Mouse (Mus musculus) liver, embryonic 12.5 days (tissue): ENCODE measurements around the gene Dclk1. TPM values are rescaled to one million over a fixed set of nuclear protein-coding genes. Genes with fewer than 3 reads are reported as not detected.
"Not testable (repeated sequence)": the region's sequence is repeated elsewhere in the genome, so short reads cannot be mapped to it uniquely, and the experiment has no call there.

ENCODE experiments used
- ATAC-seq: fragments of 200-750 bp; cut with Nextera tagmentation; 2 replicates; pipeline ENCODE4 v1.8.0; 2017; ENCODE audit warnings: moderate number of reproducible peaks, mild to moderate bottlenecking, moderate library complexity
- H3K27ac ChIP-seq: fragments of 300-500 bp; sonication (generic); 2 replicates; pipeline ENCODE4 v1.5.1; 2016; ENCODE audit warnings: mild to moderate bottlenecking
- H3K27me3 ChIP-seq: fragments of 300-500 bp; sonication (generic); replicated peaks from 2 replicates; pipeline ENCODE4 v1.6.1; 2016; ENCODE audit warnings: mild to moderate bottlenecking, moderate library complexity
- H3K36me3 ChIP-seq: fragments of 300-500 bp; sonication (generic); 2 replicates; pipeline ENCODE4 v1.6.1; 2016; ENCODE audit warnings: mild to moderate bottlenecking, moderate library complexity
- H3K4me1 ChIP-seq: fragments of 300-500 bp; sonication (generic); 2 replicates; pipeline ENCODE4 v1.6.1; 2016
- H3K4me2 ChIP-seq: fragments of 300-500 bp; sonication (generic); 2 replicates; pipeline ENCODE4 v1.6.1; 2016; ENCODE audit warnings: mild to moderate bottlenecking, moderate library complexity
- H3K4me3 ChIP-seq: fragments of 300-500 bp; sonication (generic); 2 replicates; pipeline ENCODE4 v1.5.1; 2016; ENCODE audit warnings: mild to moderate bottlenecking, moderate library complexity
- H3K9ac ChIP-seq: fragments of 300-500 bp; sonication (generic); 2 replicates; pipeline ENCODE4 v1.6.1; 2016; ENCODE audit warnings: mild to moderate bottlenecking, moderate library complexity
- H3K9me3 ChIP-seq: fragments of 300-500 bp; sonication (generic); replicated peaks from 2 replicates; pipeline ENCODE4 v1.6.1; 2016; ENCODE audit warnings: mild to moderate bottlenecking, moderate library complexity
- WGBS: fragments of 180-500 bp; shearing (Covaris S2); methylation state at CpG from one replicate; pipeline ENCODE4 v1.1.7; 2016; ENCODE audit not compliant: insufficient replicate concordance; 5-methylcytosine and 5-hydroxymethylcytosine counted together
- polyA plus RNA-seq: library from polyadenylated mRNA; unstranded; fragments of >200 nt; fragmentation: Nextera tagmentation; extraction: Ambion mirVana; gene quantifications from 2 replicates; pipeline ENCODE4 v1.2.1, GENCODE M21; 2016

The Dclk1 gene
- 1.7 and 1.8 TPM in 2 replicates for polyA plus RNA-seq

DNA sequence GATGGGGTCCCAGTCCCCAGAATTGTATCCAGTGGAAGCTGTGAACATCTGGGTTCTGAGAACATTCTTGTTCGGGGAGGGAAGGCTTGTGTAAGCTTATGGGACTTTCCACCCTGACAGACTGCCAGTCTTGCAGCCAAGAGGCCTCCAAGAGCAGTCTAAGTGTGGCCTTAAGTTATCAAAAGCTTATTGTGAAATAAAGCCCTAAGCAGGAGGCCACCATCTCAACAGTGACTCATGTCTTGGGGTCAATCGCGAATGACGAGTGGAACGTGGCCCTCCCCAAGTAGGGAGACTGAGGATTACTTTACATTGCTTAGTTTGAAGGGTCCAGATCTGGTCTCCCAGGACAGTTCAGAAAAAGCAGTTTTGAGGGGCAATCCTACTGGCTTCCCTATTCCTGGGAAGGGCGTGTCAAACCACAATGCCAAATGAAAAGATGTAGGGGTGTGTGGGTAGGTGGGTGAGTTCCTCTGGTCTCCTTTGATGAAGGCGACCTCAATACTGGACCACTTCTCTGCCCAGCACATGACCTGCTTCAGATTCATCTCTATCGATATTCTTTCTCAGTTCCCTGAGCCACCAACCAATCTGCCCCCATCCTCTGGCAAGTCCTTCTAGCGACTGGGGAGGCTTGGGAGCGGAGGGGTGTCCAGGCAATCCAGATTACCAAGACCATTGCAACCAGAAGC, at the start of gene Dclk1:
TSS of gene Dclk1 (plus strand) at position 635 of the 692 bp plus-strand sequence.
- H3K4me3 ChIP-seq = peak within 1 kb of the TSS; percentile 32
- H3K4me1 ChIP-seq = no peaks in the 10 kb centered on the region
- H3K27ac ChIP-seq = no peak within 1 kb of the TSS
- H3K4me2 ChIP-seq = peak within 1 kb of the TSS; percentile 57
- no peak for ATAC-seq
- H3K9me3 ChIP-seq = no peaks in the 10 kb centered on the region
- no peaks in the 10 kb centered on the region for H3K36me3 ChIP-seq
- no peak within 1 kb of the TSS for H3K9ac ChIP-seq
- 29% methylated on average over 10 of the region's 10 CpGs for WGBS
- peaks cover 36% of the 10 kb centered on the region for H3K27me3 ChIP-seq

DNA sequence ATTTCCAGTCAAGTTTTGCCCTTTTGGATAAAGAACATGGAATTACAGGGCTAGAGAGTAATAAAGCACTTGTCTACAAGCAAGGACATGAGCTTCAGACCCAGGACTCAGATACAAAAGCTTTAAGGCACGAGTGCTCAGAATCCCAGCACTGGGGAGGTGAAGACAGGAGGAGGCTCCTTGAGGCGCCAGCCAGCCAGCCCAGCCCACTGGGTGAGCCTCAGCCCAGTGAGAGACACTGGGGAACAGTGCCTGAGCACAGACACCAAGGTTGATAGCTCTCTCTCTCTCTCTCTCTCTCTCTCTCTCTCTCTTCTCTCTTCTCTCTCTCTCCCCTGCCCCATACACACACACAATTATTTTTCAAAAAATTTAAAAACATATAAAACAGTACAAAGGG, 48.8 kb upstream of the Dclk1 start:
- WGBS = 8% methylated on average over 2 of the region's 2 CpGs
- H3K9me3 ChIP-seq = no peaks in the 10 kb centered on the region
- H3K4me2 ChIP-seq = no peak overlapping the region
- no peak overlapping the region for H3K9ac ChIP-seq
- H3K4me3 ChIP-seq = no peak overlapping the region
- H3K4me1 ChIP-seq = no peaks in the 10 kb centered on the region
- H3K27me3 ChIP-seq = no peaks in the 10 kb centered on the region
- no peak for ATAC-seq
- no peak overlapping the region for H3K27ac ChIP-seq
- H3K36me3 ChIP-seq = no peaks in the 10 kb centered on the region

DNA sequence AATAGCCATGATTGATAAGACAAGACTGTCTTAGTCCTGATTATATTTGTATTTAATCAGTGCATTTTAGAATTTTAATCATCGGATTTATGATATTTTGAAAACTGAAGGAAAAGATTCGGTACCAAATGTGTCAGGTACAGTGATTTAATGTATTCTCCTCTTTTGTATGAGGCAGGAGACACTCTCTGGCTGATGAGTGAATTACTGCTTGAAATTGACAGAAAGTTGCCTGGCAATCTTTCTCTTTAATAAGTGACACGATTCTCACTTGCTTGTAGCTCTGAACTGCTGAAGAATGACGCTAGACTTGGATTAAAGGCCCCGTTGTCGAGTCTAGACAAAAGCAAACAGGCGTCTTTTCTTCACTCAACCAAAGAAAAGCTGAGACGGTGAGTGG, 47.4 kb upstream of the Dclk1 start:
- WGBS = 75% methylated on average over 8 of the region's 8 CpGs
- no peaks in the 10 kb centered on the region for H3K4me1 ChIP-seq
- H3K27ac ChIP-seq = no peak overlapping the region
- no peak overlapping the region for H3K4me2 ChIP-seq
- no peak overlapping the region for H3K4me3 ChIP-seq
- H3K27me3 ChIP-seq = no peaks in the 10 kb centered on the region
- ATAC-seq = no peak
- no peaks in the 10 kb centered on the region for H3K36me3 ChIP-seq
- H3K9ac ChIP-seq = no peak overlapping the region
- no peaks in the 10 kb centered on the region for H3K9me3 ChIP-seq

DNA sequence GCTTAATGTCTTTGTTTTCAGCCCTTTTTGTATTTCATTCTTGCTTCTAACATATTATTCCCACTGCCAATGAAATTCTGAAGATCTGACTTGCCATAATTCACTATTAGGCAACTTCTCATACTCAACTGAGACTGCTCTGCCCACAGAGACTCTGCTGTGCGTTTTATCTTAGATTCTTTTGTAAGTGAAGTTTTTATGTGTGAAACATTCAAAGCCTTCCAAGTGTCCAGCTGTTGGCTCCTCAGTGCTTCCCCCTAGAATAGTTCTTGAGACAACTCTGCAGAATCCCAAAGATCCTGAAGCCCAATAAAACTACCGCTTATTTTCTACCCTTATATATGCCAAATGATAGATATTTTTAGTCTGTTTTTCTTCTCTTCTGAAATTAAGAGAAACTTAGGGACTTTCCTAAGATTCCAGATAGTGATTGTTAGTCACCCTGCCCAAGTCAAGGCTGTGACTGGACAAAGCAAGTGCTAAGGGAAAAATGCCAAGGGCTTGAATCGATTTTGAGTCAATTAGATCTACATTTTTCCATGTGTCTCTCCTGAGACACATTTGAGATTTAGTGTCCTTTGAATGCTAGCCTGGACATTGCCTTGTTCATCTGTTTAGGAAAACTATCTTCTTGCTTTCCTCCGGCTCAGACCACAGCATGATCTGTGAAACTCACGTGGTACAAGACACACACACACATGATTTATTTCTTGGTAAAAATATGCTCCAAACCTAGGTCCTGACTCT, 46.4 kb upstream of the Dclk1 start:
- Histone ChIP-seq H3K27ac (no peak overlapping the region), H3K4me3 (no peak overlapping the region), H3K4me2 (no peak overlapping the region), H3K9me3 (no peaks in the 10 kb centered on the region), H3K36me3 (no peaks in the 10 kb centered on the region), H3K4me1 (no peaks in the 10 kb centered on the region), H3K27me3 (no peaks in the 10 kb centered on the region), H3K9ac (no peak overlapping the region)
- ATAC-seq = no peak
- WGBS = 65% methylated on average over 5 of the region's 5 CpGs

DNA sequence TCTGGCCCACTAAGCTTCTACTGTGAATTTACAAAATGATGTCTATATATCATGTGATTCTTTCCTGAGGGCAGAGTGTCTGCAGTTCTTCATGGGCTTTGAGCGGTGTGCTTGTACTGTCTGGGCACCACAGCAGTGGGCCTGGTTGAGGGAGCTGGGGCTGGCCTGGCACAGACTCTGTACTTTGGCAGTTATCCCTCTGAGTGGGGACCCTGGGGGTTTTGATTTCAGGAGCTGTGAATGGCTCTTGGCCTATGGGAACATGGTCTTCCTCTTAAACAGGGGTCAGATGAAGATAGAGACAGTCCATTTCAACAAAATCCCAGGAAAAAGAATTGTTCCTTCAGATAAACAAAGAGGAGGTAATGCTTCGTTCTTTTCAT, 45.8 kb upstream of the Dclk1 start:
- Histone ChIP-seq H3K27me3 (no peaks in the 10 kb centered on the region), H3K27ac (no peak overlapping the region), H3K4me1 (no peaks in the 10 kb centered on the region), H3K4me2 (no peak overlapping the region), H3K9ac (no peak overlapping the region), H3K4me3 (no peak overlapping the region), H3K9me3 (no peaks in the 10 kb centered on the region), H3K36me3 (no peaks in the 10 kb centered on the region)
- no peak for ATAC-seq
- 65% methylated on average over 2 of the region's 2 CpGs for WGBS

DNA sequence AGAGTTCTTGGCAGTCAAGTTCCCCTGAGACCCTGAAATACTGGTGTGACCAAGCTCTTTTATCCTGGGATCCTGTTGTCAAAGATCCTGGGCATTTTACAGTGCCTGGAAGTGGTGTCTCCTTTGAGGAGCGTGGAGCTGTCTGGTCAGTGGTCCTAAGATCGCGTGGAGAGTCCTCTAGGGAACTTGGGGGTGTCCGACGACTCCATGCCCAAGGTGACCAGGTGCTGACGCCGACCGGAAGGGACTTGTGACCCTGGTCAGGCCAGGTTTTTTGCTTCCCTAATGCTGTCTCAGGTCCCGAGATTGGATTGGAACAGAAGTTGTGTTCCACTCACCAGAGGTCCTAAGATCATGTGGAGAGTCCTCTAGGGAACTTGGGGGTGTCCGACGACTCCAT, 38.5 kb upstream of the Dclk1 start:
- 72% methylated on average over 11 of the region's 11 CpGs for WGBS
- not testable (repeated sequence) for H3K9me3 ChIP-seq, H3K4me2 ChIP-seq, H3K36me3 ChIP-seq, H3K27me3 ChIP-seq, ATAC-seq, H3K9ac ChIP-seq, H3K27ac ChIP-seq, H3K4me1 ChIP-seq, H3K4me3 ChIP-seq

DNA sequence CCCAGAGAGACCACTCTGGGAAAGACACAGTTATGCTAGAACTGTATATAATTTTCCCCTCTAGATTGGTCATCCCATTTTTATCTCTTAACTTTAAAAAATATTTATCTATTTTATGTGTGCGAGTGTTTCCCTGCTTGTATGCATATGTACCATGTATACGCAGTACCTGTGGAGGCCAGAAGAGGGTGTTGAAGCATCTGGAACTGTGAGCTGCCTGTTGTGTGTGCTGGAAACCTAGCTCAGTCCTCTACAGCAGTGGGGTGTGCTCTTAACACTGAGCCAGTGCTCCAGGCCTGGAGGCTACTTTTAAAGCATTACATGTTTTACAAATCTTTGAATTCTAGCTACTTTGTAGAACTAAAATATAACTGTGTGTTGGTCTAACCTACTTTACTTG, 35.8 kb upstream of the Dclk1 start:
- 74% methylated on average over 2 of the region's 2 CpGs for WGBS
- Histone ChIP-seq H3K9me3 (no peaks in the 10 kb centered on the region), H3K9ac (no peak overlapping the region), H3K36me3 (no peaks in the 10 kb centered on the region), H3K27ac (no peak overlapping the region), H3K27me3 (no peaks in the 10 kb centered on the region), H3K4me3 (no peak overlapping the region), H3K4me2 (no peak overlapping the region), H3K4me1 (no peaks in the 10 kb centered on the region)
- no peak for ATAC-seq

DNA sequence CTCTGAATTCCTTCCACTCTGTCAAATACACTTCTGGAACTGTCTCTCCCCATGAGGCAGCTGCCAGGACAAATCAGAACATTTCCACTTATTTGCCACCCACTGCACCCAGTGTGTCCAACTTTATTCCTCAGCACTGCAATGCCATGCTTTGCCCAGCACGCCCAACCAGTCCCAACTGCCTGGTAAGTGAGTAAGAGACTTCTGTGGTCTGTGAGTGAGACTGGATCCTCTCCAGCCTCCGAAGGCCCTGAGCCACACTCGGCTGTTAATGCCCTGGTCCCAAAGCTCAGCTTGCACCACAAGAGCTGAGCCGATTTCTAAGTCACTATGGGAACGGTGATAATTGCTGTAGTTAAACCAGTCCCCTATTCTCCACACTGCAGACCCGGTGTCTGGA, 34.5 kb upstream of the Dclk1 start:
- Histone ChIP-seq H3K9me3 (no peaks in the 10 kb centered on the region), H3K4me2 (no peak overlapping the region), H3K27ac (no peak overlapping the region), H3K9ac (no peak overlapping the region), H3K4me3 (no peak overlapping the region), H3K4me1 (no peaks in the 10 kb centered on the region), H3K27me3 (no peaks in the 10 kb centered on the region), H3K36me3 (no peaks in the 10 kb centered on the region)
- ATAC-seq = no peak
- 70% methylated on average over 6 of the region's 6 CpGs for whole genome bisulfite sequencing

DNA sequence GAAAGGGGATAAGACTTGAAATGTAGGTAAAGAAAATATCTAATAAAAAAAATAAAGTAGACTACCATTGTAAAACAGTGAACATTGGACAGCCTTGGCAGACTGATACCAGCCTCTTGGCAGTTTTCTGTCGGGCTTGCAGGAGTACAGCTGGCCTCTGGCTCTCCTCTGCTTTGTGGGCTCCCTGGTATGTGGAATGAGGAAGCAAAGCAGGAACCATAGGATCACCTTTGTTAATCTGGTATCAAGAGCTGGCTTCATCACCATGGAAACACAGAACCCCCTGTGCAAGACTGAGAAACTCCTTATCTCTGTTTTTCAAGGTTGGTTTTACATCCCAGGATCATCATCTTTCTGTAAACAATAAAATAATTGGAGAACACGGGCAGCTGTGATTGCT, 29.9 kb upstream of the Dclk1 start:
- ATAC-seq = no peak
- 22% methylated on average over 2 of the region's 2 CpGs for WGBS
- no peak overlapping the region for H3K4me3 ChIP-seq

DNA sequence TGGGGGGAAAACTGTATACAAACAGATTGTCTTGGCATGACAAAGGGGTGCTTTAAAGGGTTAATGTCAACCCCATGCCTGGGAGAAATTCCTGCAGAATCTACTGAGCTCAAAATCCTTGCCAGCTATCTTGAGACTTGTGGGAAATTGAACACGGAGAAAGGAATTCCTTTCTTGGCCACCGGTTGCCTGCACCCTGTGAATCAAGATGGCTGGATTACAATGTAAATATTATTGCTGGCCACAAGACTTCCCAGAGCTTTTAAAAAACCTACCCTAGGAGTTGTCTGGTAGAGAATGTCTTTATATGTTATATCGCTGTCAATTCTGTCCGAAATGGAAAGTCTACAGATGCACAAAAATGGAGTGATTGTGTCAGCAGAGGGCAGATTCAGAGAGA, 28.4 kb upstream of the Dclk1 start:
- H3K4me2 ChIP-seq = no peak overlapping the region
- H3K36me3 ChIP-seq = no peaks in the 10 kb centered on the region
- H3K27ac ChIP-seq = no peak overlapping the region
- no peaks in the 10 kb centered on the region for H3K27me3 ChIP-seq
- WGBS = 56% methylated on average over 4 of the region's 4 CpGs
- H3K4me3 ChIP-seq = no peak overlapping the region
- H3K9me3 ChIP-seq = no peaks in the 10 kb centered on the region
- no peak for ATAC-seq
- no peak overlapping the region for H3K9ac ChIP-seq
- H3K4me1 ChIP-seq = no peaks in the 10 kb centered on the region

More for the DNA sequence above, 29.9 kb upstream of the Dclk1 start:
- Histone ChIP-seq H3K27me3 (no peaks in the 10 kb centered on the region), H3K9me3 (no peaks in the 10 kb centered on the region), H3K4me1 (no peaks in the 10 kb centered on the region), H3K36me3 (no peaks in the 10 kb centered on the region), H3K9ac (no peak overlapping the region), H3K4me2 (no peak overlapping the region), H3K27ac (no peak overlapping the region)

DNA sequence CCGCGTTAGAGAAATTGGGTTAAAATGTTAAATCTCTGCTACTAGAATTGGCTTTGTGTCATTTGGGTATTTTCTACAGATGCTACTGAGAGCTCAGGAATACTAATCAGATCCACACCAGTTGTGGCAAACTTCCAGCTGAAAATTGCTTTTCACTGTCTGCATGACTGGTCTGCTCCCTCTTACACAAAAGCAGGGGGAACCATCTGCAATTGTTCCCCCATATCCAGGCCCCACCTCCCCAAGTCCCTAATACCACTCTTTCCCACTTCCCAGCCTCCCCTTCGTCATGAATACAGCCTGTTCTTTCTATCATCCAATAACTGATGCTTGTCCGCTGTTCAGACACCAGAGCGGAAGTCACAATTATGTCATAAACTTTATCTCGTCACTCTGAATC, 27.8 kb upstream of the Dclk1 start:
- 70% methylated on average over 6 of the region's 6 CpGs for WGBS

DNA sequence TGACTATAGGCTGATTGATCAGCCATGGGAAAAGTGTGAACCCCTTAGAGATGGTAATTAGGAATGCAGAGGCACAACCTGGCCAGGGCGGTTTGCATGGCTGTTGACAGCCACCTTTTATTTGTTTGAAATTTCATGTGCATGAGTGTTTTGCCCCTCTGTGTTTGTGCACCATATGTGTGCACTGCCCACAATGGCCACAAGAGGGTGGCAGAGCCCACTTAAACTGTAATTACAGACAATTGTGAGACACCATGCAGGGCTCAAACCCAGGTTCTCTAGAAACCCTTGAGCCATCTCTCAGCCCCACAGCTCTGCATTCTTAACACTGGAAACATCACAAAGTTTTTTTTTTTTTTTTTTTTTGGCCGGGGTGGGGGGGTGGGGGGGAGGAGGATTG, 19.7 kb upstream of the Dclk1 start:
- Histone ChIP-seq H3K27me3 (no peaks in the 10 kb centered on the region), H3K4me1 (no peaks in the 10 kb centered on the region), H3K27ac (no peak overlapping the region), H3K9me3 (0 out of 2 replicates have a peak, but pooled peaks cover 4% of the 10 kb centered on the region), H3K9ac (no peak overlapping the region), H3K4me3 (no peak overlapping the region), H3K36me3 (no peaks in the 10 kb centered on the region), H3K4me2 (no peak overlapping the region)
- no peak for ATAC-seq
- 58% methylated on average over 2 of the region's 2 CpGs for WGBS

More for the DNA sequence above, 27.8 kb upstream of the Dclk1 start:
- Histone ChIP-seq H3K9me3 (no peaks in the 10 kb centered on the region), H3K9ac (no peak overlapping the region), H3K4me3 (no peak overlapping the region), H3K27me3 (no peaks in the 10 kb centered on the region), H3K4me1 (no peaks in the 10 kb centered on the region), H3K36me3 (no peaks in the 10 kb centered on the region), H3K4me2 (no peak overlapping the region), H3K27ac (no peak overlapping the region)
- no peak for ATAC-seq
